ENCODE assay signal across 8 mouse cellular contexts in the genomic region with DNA sequence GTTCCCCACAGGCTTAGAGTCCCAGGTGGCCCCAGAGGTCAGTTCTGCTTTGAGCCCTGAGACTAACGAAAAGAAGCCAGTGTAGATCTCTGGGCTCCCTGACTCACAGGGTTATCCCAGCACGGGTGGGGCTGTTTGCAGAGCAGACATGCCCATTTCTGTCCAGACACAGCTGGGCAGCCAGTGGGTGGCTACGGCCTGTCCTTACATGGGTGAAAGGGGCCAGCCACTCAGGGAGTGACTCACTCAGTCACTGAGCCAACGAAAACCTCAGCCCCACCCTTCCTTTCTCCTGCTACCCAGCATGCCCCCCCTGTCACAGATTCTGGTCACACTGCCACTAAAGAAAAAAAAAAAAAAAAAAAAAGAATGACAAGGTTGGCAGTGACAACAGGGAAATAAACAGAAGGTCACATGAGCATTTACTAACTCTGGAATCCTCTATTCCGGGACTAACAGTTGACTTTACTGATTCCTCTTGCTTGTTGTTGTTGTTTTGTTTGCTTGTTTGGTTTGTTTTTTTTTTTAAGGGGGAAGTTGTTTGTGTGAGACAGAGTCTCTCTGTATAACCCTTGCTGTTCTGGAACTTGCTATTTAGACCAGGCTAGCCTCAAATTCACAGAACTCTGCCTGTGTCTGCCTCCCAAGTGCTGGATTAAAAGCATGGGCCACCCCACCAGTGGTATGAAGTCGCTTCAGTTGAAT. TPM values are rescaled to one million over a fixed set of nuclear protein-coding genes. Genes with fewer than 3 reads are reported as not detected.
DNase-seq lines count a peak whose midpoint lies in the region; ATAC-seq lines count a peak whose summit lies in the region.

No protein-coding gene starts in this region.

- WGBS in forebrain, embryonic 10.5 days, result 64% methylated on average over 6 of the region's 6 CpGs
- 53% methylated on average over 6 of the region's 6 CpGs for WGBS in forebrain, embryonic 15.5 days
- 17% methylated on average over 6 of the region's 6 CpGs for WGBS in liver, embryonic 12.5 days (ENCODE audit: insufficient replicate concordance)

- peaks cover 60% of the 10 kb centered on the region for H3K4me1 ChIP-seq in forebrain, embryonic 10.5 days
- peaks cover 34% of the 10 kb centered on the region for H3K4me1 ChIP-seq in forebrain, embryonic 15.5 days
- peaks cover 91% of the 10 kb centered on the region for H3K4me1 ChIP-seq in liver, embryonic 12.5 days

- H3K4me3 ChIP-seq in forebrain, embryonic 10.5 days, result no peak overlapping the region
- H3K4me3 ChIP-seq in forebrain, embryonic 15.5 days, result no peak overlapping the region
- H3K4me3 ChIP-seq in liver, embryonic 12.5 days, result no peak overlapping the region

- H3K27me3 ChIP-seq in forebrain, embryonic 10.5 days (ENCODE audit: poor library complexity, severe bottlenecking), result peaks cover 55% of the 10 kb centered on the region
- H3K27me3 ChIP-seq in forebrain, embryonic 15.5 days, result no peaks in the 10 kb centered on the region
- H3K27me3 ChIP-seq in liver, embryonic 12.5 days (replicated peaks), result no peaks in the 10 kb centered on the region

- DNase-seq in forebrain, embryonic 10.5 days (ENCODE audit: extremely low spot score, low spot score), result no peak
- DNase-seq in MEL-GATA-1-ER (ENCODE audit: extremely low read depth, low read depth), result peak; percentile 41
- DNase-seq in urinary bladder, postnatal 25 days (ENCODE audit: low spot score), result peak; percentile 74

- no peak overlapping the region for H3K9ac ChIP-seq in forebrain, embryonic 15.5 days (replicated peaks)
- no peak overlapping the region for H3K9ac ChIP-seq in liver, embryonic 12.5 days

- peak overlapping the region; percentile 91 for H3K27ac ChIP-seq in forebrain, embryonic 10.5 days
- H3K27ac ChIP-seq in forebrain, embryonic 15.5 days (replicated peaks), result no peak overlapping the region
- H3K27ac ChIP-seq in liver, embryonic 12.5 days, result peak overlapping the region; percentile 77

- no peaks in the 10 kb centered on the region for H3K9me3 ChIP-seq in forebrain, embryonic 10.5 days
- no peaks in the 10 kb centered on the region for H3K9me3 ChIP-seq in forebrain, embryonic 15.5 days
- no peaks in the 10 kb centered on the region for H3K9me3 ChIP-seq in liver, embryonic 12.5 days (replicated peaks)

- H3K36me3 ChIP-seq in forebrain, embryonic 10.5 days (replicated peaks), result no peaks in the 10 kb centered on the region
- H3K36me3 ChIP-seq in forebrain, embryonic 15.5 days, result no peaks in the 10 kb centered on the region
- H3K36me3 ChIP-seq in liver, embryonic 12.5 days, result no peaks in the 10 kb centered on the region

- H3K4me2 ChIP-seq in forebrain, embryonic 15.5 days (replicated peaks), result no peak overlapping the region
- H3K4me2 ChIP-seq in liver, embryonic 12.5 days, result peak overlapping the region; percentile 31

- ATAC-seq in forebrain, embryonic 15.5 days (replicated peaks), result no peak
- ATAC-seq in erythroblast, adult 5-6 weeks (replicated peaks; ENCODE audit: low FRiP score, poor library complexity, severe bottlenecking), result peak; percentile 44
- ATAC-seq in hematopoietic stem cell, adult 5-6 weeks (replicated peaks in 1 of 2; ENCODE audit: insufficient read depth in 1 of 2, low FRiP score in 2 of 2, low TSS enrichment in 1 of 2, low read depth in 1 of 2, poor library complexity in 2 of 2, severe bottlenecking in 2 of 2), result peak; percentile 48 to 54
- ATAC-seq in liver, embryonic 12.5 days, result peak; percentile 25
- peak; percentile 80 for ATAC-seq in neutrophil, adult 5-6 weeks (ENCODE audit: extremely low read depth, insufficient number of reproducible peaks, low FRiP score, poor library complexity, severe bottlenecking)

RNA-seq across cellular contexts. Expression of gene Irf2bpl, which starts 50.7 kb away (rescaled TPM):
- polyA plus RNA-seq in forebrain, embryonic 10.5 days (2016; fragmentation: Nextera tagmentation; extraction: Ambion mirVana), result 20.5 and 22.6 TPM in 2 replicates
- 94.9 and 95.8 TPM in 2 replicates for polyA plus RNA-seq in forebrain, embryonic 15.5 days (2015; fragmentation: Nextera tagmentation; extraction: Ambion mirVana)
- total RNA-seq in erythroblast, adult 5-6 weeks (2015; ENCODE audit: low replicate concordance), result 0.21 and 0.77 TPM in 2 replicates
- 0.42 TPM in 1 of 2 replicates, not detected in the other for total RNA-seq in erythroblast, adult 5-6 weeks (2017; ENCODE audit: low replicate concordance)
- total RNA-seq in hematopoietic stem cell, adult 5-6 weeks (2017), result 4.2 and 5.6 TPM in 2 replicates
- 6.7 and 7.7 TPM in 2 replicates for polyA plus RNA-seq in liver, embryonic 12.5 days (2016; fragmentation: Nextera tagmentation; extraction: Ambion mirVana)
- total RNA-seq in neutrophil, adult 5-6 weeks (2017), result 22.7 and 23.0 TPM in 2 replicates
